Mouse (Mus musculus) stomach, embryonic 15.5 days (tissue): Measurements from ENCODE around the gene Eddm3b. TPM values are rescaled to one million over a fixed set of nuclear protein-coding genes. Genes with fewer than 3 reads are reported as not detected.

Source experiments
- polyA plus RNA-seq: library from polyadenylated mRNA; unstranded; fragments of >200 nt; fragmentation: Nextera tagmentation; extraction: Ambion mirVana; gene quantifications from 2 replicates; pipeline ENCODE4 v1.2.1, GENCODE M21; 2015

Eddm3b gene
- polyA plus RNA-seq, 1 experiment from 2014 or later: not detected

Other genes starting within 250 kb of the Eddm3b start
- gene Tep1, start 243.9 kb upstream of the Eddm3b start, polyA plus RNA-seq: 6.4 and 7.3 TPM in 2 replicates
- gene Klhl33, start 216.9 kb upstream of the Eddm3b start, polyA plus RNA-seq: 0.28 and 0.36 TPM in 2 replicates
- gene Osgep, start 189.5 kb upstream of the Eddm3b start, polyA plus RNA-seq: 132 and 145 TPM in 2 replicates
- 179 and 204 TPM in 2 replicates for gene Apex1, start 189.5 kb upstream of the Eddm3b start, polyA plus RNA-seq
- 50.9 and 51.8 TPM in 2 replicates for gene Pip4p1, start 183.6 kb upstream of the Eddm3b start, polyA plus RNA-seq
- gene Pnp, start 183.3 kb upstream of the Eddm3b start, polyA plus RNA-seq: 73.9 and 75.7 TPM in 2 replicates
- not detected in 2 replicates for gene Gm49342, start 169.9 kb upstream of the Eddm3b start, polyA plus RNA-seq
- 1.4 and 1.7 TPM in 2 replicates for gene Pnp2, start 158.4 kb upstream of the Eddm3b start, polyA plus RNA-seq
- gene Rnase10, start 106.7 kb upstream of the Eddm3b start, polyA plus RNA-seq: 0.28 TPM in 1 of 2 replicates, not detected in the other
- not detected in 2 replicates for gene Rnase9, start 72.6 kb upstream of the Eddm3b start, polyA plus RNA-seq
- gene Rnase11, start 64.3 kb upstream of the Eddm3b start, polyA plus RNA-seq: not detected in 2 replicates
- 0.44 and 0.83 TPM in 2 replicates for gene Rnase12, start 56.8 kb upstream of the Eddm3b start, polyA plus RNA-seq
- not detected in 2 replicates for gene Olfr750, start 40.0 kb upstream of the Eddm3b start, polyA plus RNA-seq
- gene Rnase4, start 23.3 kb upstream of the Eddm3b start, polyA plus RNA-seq: 152 and 176 TPM in 2 replicates
- gene Ang, start 23.3 kb upstream of the Eddm3b start, polyA plus RNA-seq: 44.8 and 50.6 TPM in 2 replicates
- gene Rnase6, start 9.5 kb downstream of the Eddm3b start, polyA plus RNA-seq: 2.8 and 3.1 TPM in 2 replicates
- gene Rnase1, start 32.4 kb downstream of the Eddm3b start, polyA plus RNA-seq: 57.6 and 62.8 TPM in 2 replicates
- gene Rnase2b, start 47.8 kb downstream of the Eddm3b start, polyA plus RNA-seq: not detected in 2 replicates
- not detected in 2 replicates for gene Ang2, start 84.7 kb downstream of the Eddm3b start, polyA plus RNA-seq
- not detected in 2 replicates for gene Ear14, start 89.0 kb downstream of the Eddm3b start, polyA plus RNA-seq
- not detected in 2 replicates for gene Rnase2a, start 141.7 kb downstream of the Eddm3b start, polyA plus RNA-seq
- not detected in 2 replicates for gene Gm7247, start 247.3 kb downstream of the Eddm3b start, polyA plus RNA-seq